Comparison of ENCODE assay signal across 8 mouse cellular contexts in genomic region chr13:67305822-67306672, GRCm38 (mm10). TPM values are rescaled to one million over a fixed set of nuclear protein-coding genes. Genes with fewer than 3 reads are reported as not detected.
DNase-seq lines count a peak whose midpoint lies in the region; ATAC-seq lines count a peak whose summit lies in the region.

Gene Zfp457 (minus strand): TSS chr13:67306485.

- H3K27me3 ChIP-seq in heart, embryonic 13.5 days (replicated peaks) = no peaks in the 10 kb centered on the region
- H3K27me3 ChIP-seq in liver, embryonic 12.5 days (replicated peaks) = no peaks in the 10 kb centered on the region
- no peaks in the 10 kb centered on the region for H3K27me3 ChIP-seq in stomach, embryonic 15.5 days (replicated peaks)

- H3K4me1 ChIP-seq in brown adipose tissue, adult 24 weeks (ENCODE audit: control insufficient read depth, insufficient read depth, insufficient read length, low read length) = no peaks in the 10 kb centered on the region
- H3K4me1 ChIP-seq in heart, embryonic 13.5 days = peaks cover 11% of the 10 kb centered on the region
- H3K4me1 ChIP-seq in liver, embryonic 12.5 days = peaks cover 9% of the 10 kb centered on the region
- H3K4me1 ChIP-seq in stomach, embryonic 15.5 days = no peaks in the 10 kb centered on the region

- peak within 1 kb of the TSS; percentile 94 for H3K4me3 ChIP-seq in brown adipose tissue, adult 24 weeks (ENCODE audit: insufficient read depth, low read depth, low read length)
- H3K4me3 ChIP-seq in heart, embryonic 13.5 days = peak within 1 kb of the TSS; percentile 73
- H3K4me3 ChIP-seq in liver, embryonic 12.5 days = peak within 1 kb of the TSS; percentile 82
- peak within 1 kb of the TSS; percentile 72 for H3K4me3 ChIP-seq in stomach, embryonic 15.5 days (replicated peaks)

- H3K4me2 ChIP-seq in heart, embryonic 13.5 days = peak within 1 kb of the TSS; percentile 70
- H3K4me2 ChIP-seq in liver, embryonic 12.5 days = peak within 1 kb of the TSS; percentile 88
- peak within 1 kb of the TSS; percentile 94 for H3K4me2 ChIP-seq in stomach, embryonic 15.5 days

- no peaks in the 10 kb centered on the region for H3K9me3 ChIP-seq in heart, embryonic 13.5 days
- no peaks in the 10 kb centered on the region for H3K9me3 ChIP-seq in liver, embryonic 12.5 days (replicated peaks)
- no peaks in the 10 kb centered on the region for H3K9me3 ChIP-seq in stomach, embryonic 15.5 days

- H3K36me3 ChIP-seq in heart, embryonic 13.5 days = no peaks in the 10 kb centered on the region
- H3K36me3 ChIP-seq in liver, embryonic 12.5 days = no peaks in the 10 kb centered on the region
- H3K36me3 ChIP-seq in stomach, embryonic 15.5 days = no peaks in the 10 kb centered on the region

- WGBS in heart, embryonic 13.5 days = 9% methylated on average over 16 of the region's 16 CpGs
- WGBS in liver, embryonic 12.5 days (ENCODE audit: insufficient replicate concordance) = 11% methylated on average over 16 of the region's 16 CpGs
- WGBS in stomach, embryonic 15.5 days = 8% methylated on average over 16 of the region's 16 CpGs

- peak; percentile 92 for DNase-seq in CD4-positive, CD25-positive, alpha-beta regulatory T cell, adult 2 months (ENCODE audit: low read depth, low spot score)
- DNase-seq in fat pad, adult 2 months (ENCODE audit: extremely low read depth, low read depth, low spot score) = peak; percentile 36
- peak; percentile 91 for DNase-seq in kidney, postnatal 10 days
- DNase-seq in natural killer cell, adult 2 months (ENCODE audit: low spot score in 2 of 2) = peak; percentile 82 to 83

- H3K27ac ChIP-seq in brown adipose tissue, adult 24 weeks (replicated peaks; ENCODE audit: low read depth, low read length) = peak within 1 kb of the TSS; percentile 92
- peak within 1 kb of the TSS; percentile 71 for H3K27ac ChIP-seq in heart, embryonic 13.5 days (replicated peaks)
- peak within 1 kb of the TSS; percentile 53; the same call in 1 of the 2 replicates for H3K27ac ChIP-seq in liver, embryonic 12.5 days
- H3K27ac ChIP-seq in stomach, embryonic 15.5 days = 0 out of 2 replicates have a peak within 1 kb of the TSS, but pooled peaks have one; percentile 44

- peak within 1 kb of the TSS; percentile 86 for H3K9ac ChIP-seq in heart, embryonic 13.5 days
- H3K9ac ChIP-seq in liver, embryonic 12.5 days = peak within 1 kb of the TSS; percentile 76
- H3K9ac ChIP-seq in stomach, embryonic 15.5 days = peak within 1 kb of the TSS; percentile 82

- ATAC-seq in heart, embryonic 13.5 days (ENCODE audit: extremely low read depth, insufficient number of reproducible peaks, low FRiP score, low TSS enrichment) = peak; percentile 92
- peak; percentile 96 for ATAC-seq in liver, embryonic 12.5 days
- peak; percentile 96 for ATAC-seq in stomach, embryonic 15.5 days (ENCODE audit: insufficient read depth, low FRiP score, low read depth)

RNA-seq across cellular contexts. Expression of gene Zfp457, which starts in this region (rescaled TPM):
- not detected in 2 replicates for polyA plus RNA-seq in brown adipose tissue, adult 24 weeks (2012; ENCODE audit: insufficient read depth, insufficient read length, missing spikeins)
- polyA plus RNA-seq in heart, embryonic 13.5 days (2015; fragmentation: Nextera tagmentation; extraction: Ambion mirVana) = 0.74 and 1.2 TPM in 2 replicates
- polyA plus RNA-seq in liver, embryonic 12.5 days (2016; fragmentation: Nextera tagmentation; extraction: Ambion mirVana) = 0.15 and 0.35 TPM in 2 replicates
- 0.77 and 0.94 TPM in 2 replicates for polyA plus RNA-seq in stomach, embryonic 15.5 days (2015; fragmentation: Nextera tagmentation; extraction: Ambion mirVana)

Comparison
In these comparisons a context has a peak if more than half of its experiments do, and no peak if none do; other contexts are left out.
1. Peak in every context shown above with its lines: DNase-seq, ATAC-seq, H3K4me3 ChIP-seq and H3K27ac ChIP-seq.
2. Peak in ATAC-seq, H3K4me3 ChIP-seq, H3K27ac ChIP-seq, H3K9ac ChIP-seq and H3K4me2 ChIP-seq in liver, embryonic 12.5 days; RNA of the gene not detected or under 1 TPM.
3. Peak in ATAC-seq, H3K4me3 ChIP-seq, H3K27ac ChIP-seq, H3K9ac ChIP-seq and H3K4me2 ChIP-seq in stomach, embryonic 15.5 days; RNA of the gene not detected or under 1 TPM.
4. DNase-seq: peak in every context shown above with its lines; median percentile 92 in CD4-positive, CD25-positive, alpha-beta regulatory T cell, adult 2 months; 91 in kidney, postnatal 10 days; 82 in natural killer cell, adult 2 months; 36 in fat pad, adult 2 months.